Mouse (Mus musculus) adipose tissue, adult 10 weeks (tissue): ENCODE measurements around the gene Stbd1. TPM values are rescaled to one million over a fixed set of nuclear protein-coding genes. Genes with fewer than 3 reads are reported as not detected.

Source experiments
- polyA plus RNA-seq: library from polyadenylated mRNA; stranded (reverse); fragments of 350-450 nt; fragmentation: Illumina TruSeq; extraction: RNeasy Lipid Tissue Mini Kit (QIAGEN cat#74804); gene quantifications from one replicate; pipeline ENCODE4 v1.2.3, GENCODE M21; 2014; ENCODE audit warnings: low read depth, low replicate concordance

Gene Stbd1
- 18.6 TPM for polyA plus RNA-seq

GRCm38 (mm10) chr5:92602691-92603690, at the start of gene Stbd1:
Stbd1 (plus strand) TSS chr5:92603041.

GRCm38 (mm10) chr5:92554891-92555511, 47.8 kb upstream of the Stbd1 start, which contains the start of gene Fam47e:
Fam47e (plus strand) TSS chr5:92555069.

Other genes with a start within 250 kb of the Stbd1 start
- 18.5 TPM for gene Nup54, start 167.8 kb upstream of the Stbd1 start, polyA plus RNA-seq
- gene Scarb2, start 96.2 kb upstream of the Stbd1 start, polyA plus RNA-seq, result 52.3 TPM
- gene Fam47e, start 48.0 kb upstream of the Stbd1 start, polyA plus RNA-seq, result 5.7 TPM
- gene Ccdc158, start 72.2 kb downstream of the Stbd1 start, polyA plus RNA-seq, result 3.2 TPM
- 21.7 TPM for gene Shroom3, start 80.4 kb downstream of the Stbd1 start, polyA plus RNA-seq